Mouse (Mus musculus) heart, embryonic 11.5 days (tissue): ENCODE measurements around the gene Letmd1. TPM values are rescaled to one million over a fixed set of nuclear protein-coding genes. Genes with fewer than 3 reads are reported as not detected.

ENCODE experiments used
- polyA plus RNA-seq: library from polyadenylated mRNA; unstranded; fragments of >200 nt; fragmentation: Nextera tagmentation; extraction: Ambion mirVana; gene quantifications from 2 replicates; pipeline ENCODE4 v1.2.1, GENCODE M21; 2014

Letmd1 gene
- polyA plus RNA-seq, 1 experiment from 2014 or later = 19.3 TPM

Other genes with a start within 250 kb of the Letmd1 start
- 33.7 and 38.6 TPM in 2 replicates for gene Atf1, start 241.2 kb upstream of the Letmd1 start, polyA plus RNA-seq
- gene Tmprss12, start 188.2 kb upstream of the Letmd1 start, polyA plus RNA-seq = not detected in 2 replicates
- gene Mettl7a1, start 164.9 kb upstream of the Letmd1 start, polyA plus RNA-seq = 2.5 and 2.7 TPM in 2 replicates
- gene Mettl7a3, start 134.1 kb upstream of the Letmd1 start, polyA plus RNA-seq = not detected in 2 replicates
- not detected in 2 replicates for gene Methig1, start 115.9 kb upstream of the Letmd1 start, polyA plus RNA-seq
- not detected in 2 replicates for gene Mettl7a2, start 115.8 kb upstream of the Letmd1 start, polyA plus RNA-seq
- not detected in 2 replicates for gene Higd1c, start 104.5 kb upstream of the Letmd1 start, polyA plus RNA-seq
- gene Gm5475, start 46.9 kb upstream of the Letmd1 start, polyA plus RNA-seq = not detected in 2 replicates
- gene Slc11a2, start 44.0 kb upstream of the Letmd1 start, polyA plus RNA-seq = 14.9 and 15.5 TPM in 2 replicates
- gene Csrnp2, start 26.5 kb downstream of the Letmd1 start, polyA plus RNA-seq = 9.4 and 10.2 TPM in 2 replicates
- gene Tfcp2, start 83.0 kb downstream of the Letmd1 start, polyA plus RNA-seq = 15.4 and 18.9 TPM in 2 replicates
- 2.3 and 3.1 TPM in 2 replicates for gene Pou6f1, start 131.0 kb downstream of the Letmd1 start, polyA plus RNA-seq
- gene Dazap2, start 146.3 kb downstream of the Letmd1 start, polyA plus RNA-seq = 219 and 233 TPM in 2 replicates
- 12.2 and 15.3 TPM in 2 replicates for gene Smagp, start 167.9 kb downstream of the Letmd1 start, polyA plus RNA-seq
- 6.3 and 6.6 TPM in 2 replicates for gene Bin2, start 200.5 kb downstream of the Letmd1 start, polyA plus RNA-seq
- gene Cela1, start 218.9 kb downstream of the Letmd1 start, polyA plus RNA-seq = 1.6 and 2.2 TPM in 2 replicates